Mouse (Mus musculus) bone marrow macrophage, adult 2 months (primary cell): Measurements from ENCODE around the gene Notch2.

Source experiments
- CTCF ChIP-seq: IDR thresholded peaks from 2 replicates; pipeline ENCODE4 v1.5.1; 2012; ENCODE audit warnings: low read depth, mild to moderate bottlenecking, low read length, moderate library complexity
- POLR2A ChIP-seq: IDR thresholded peaks from 2 replicates; pipeline ENCODE4 v1.6.1; 2012; ENCODE audit warnings: mild to moderate bottlenecking, low read depth, low read length, borderline replicate concordance

DNA sequence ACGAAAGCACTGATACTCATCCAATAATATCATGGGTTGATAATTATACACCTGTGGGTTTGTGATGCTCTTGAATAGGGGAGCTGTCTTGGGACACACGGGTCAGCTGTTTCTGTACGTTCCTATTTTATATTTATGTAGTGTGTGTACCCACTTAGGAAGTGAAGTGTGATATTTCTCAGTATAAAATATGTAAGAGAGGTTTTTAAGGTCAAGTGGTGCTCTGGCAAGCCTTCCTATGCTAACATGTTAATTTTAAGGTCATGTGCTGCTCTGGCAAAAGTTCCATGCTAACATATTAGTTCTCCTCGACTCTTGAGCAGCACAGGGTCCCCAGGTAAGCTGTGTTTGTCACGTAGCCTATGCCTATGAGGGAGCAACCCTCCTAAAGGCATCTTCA lies 6.4 kb upstream of the Notch2 start:
- TF ChIP-seq CTCF (no peak), POLR2A (no peak)
